7 mouse cellular contexts compared by ENCODE assay signal in the genomic region with DNA sequence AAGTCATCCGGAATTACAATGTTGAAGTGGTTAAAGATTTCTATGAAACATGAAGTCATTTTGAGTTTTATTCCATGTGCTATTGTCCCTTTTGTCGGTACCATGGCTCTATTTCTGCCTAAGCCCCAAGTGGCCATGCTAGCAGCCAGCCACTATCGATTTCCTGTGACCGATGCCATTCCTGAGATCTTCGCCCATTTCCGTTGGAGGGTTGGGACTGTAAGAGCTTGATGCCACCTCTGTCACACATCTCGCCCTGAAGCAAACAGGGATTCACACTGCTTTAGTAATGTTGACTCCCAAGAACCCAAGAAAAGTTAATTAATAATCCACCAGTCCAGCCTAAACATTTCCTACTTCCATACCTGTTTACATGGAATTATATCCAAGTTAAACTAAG. TPM values are rescaled to one million over a fixed set of nuclear protein-coding genes. Genes with fewer than 3 reads are reported as not detected.
DNase-seq lines count a peak whose midpoint lies in the region; ATAC-seq and TF ChIP-seq lines count a peak whose summit lies in the region.

No protein-coding gene starts in this region.

- H3K9ac ChIP-seq in intestine, postnatal 0 days (ENCODE audit: low read depth, low read length): no peak overlapping the region
- 0 out of 2 replicates have a peak overlapping the region, but pooled peaks have one; percentile 26 for H3K9ac ChIP-seq in neural tube, embryonic 15.5 days (replicated peaks)

- no peak for DNase-seq in left cerebral cortex, adult 2 months (ENCODE audit: extremely low spot score in 1 of 2, low spot score in 2 of 2)
- no peak for DNase-seq in left cerebral cortex, postnatal 14 days (ENCODE audit: low spot score in 2 of 2)
- no peak for DNase-seq in embryonic facial prominence, embryonic 10.5 days (ENCODE audit: low spot score)
- no peak for DNase-seq in thymus, postnatal 0 days (ENCODE audit: low spot score)
- no peak for DNase-seq in right cerebral cortex, adult 18-20 months

- H3K27ac ChIP-seq in left cerebral cortex, adult 2 months: no peak overlapping the region
- H3K27ac ChIP-seq in embryonic facial prominence, embryonic 10.5 days (replicated peaks): no peak overlapping the region
- H3K27ac ChIP-seq in intestine, postnatal 0 days (ENCODE audit: low read depth, low read length): no peak overlapping the region
- no peak overlapping the region for H3K27ac ChIP-seq in neural tube, embryonic 15.5 days (replicated peaks)

- WGBS in embryonic facial prominence, embryonic 10.5 days: 85% methylated on average over 7 of the region's 7 CpGs
- 47% methylated on average over 7 of the region's 7 CpGs for WGBS in intestine, postnatal 0 days
- 74% methylated on average over 7 of the region's 7 CpGs for WGBS in neural tube, embryonic 15.5 days

- intact Hi-C loops in left cerebral cortex, adult 2 months (cut with DNase I): loop anchor here (5.0 kb wide), 1 partner anchor 35 kb away; a partner anchor contains a TSS
- intact Hi-C loops in left cerebral cortex, postnatal 14 days (cut with DNase I): no loop called here

- H3K4me3 ChIP-seq in left cerebral cortex, adult 2 months: peak overlapping the region; percentile 88
- peak overlapping the region; percentile 78 for H3K4me3 ChIP-seq in embryonic facial prominence, embryonic 10.5 days
- H3K4me3 ChIP-seq in intestine, postnatal 0 days (ENCODE audit: low read depth, low read length): peak overlapping the region; percentile 91
- peak overlapping the region; percentile 15 for H3K4me3 ChIP-seq in neural tube, embryonic 15.5 days (replicated peaks)

- no peaks in the 10 kb centered on the region for H3K9me3 ChIP-seq in embryonic facial prominence, embryonic 10.5 days
- H3K9me3 ChIP-seq in intestine, postnatal 0 days (ENCODE audit: control insufficient read depth): no peaks in the 10 kb centered on the region
- H3K9me3 ChIP-seq in neural tube, embryonic 15.5 days (replicated peaks): no peaks in the 10 kb centered on the region

- TF ChIP-seq CTCF in left cerebral cortex, adult 2 months (IDR thresholded peaks at IDR 0.05): no peak
- no peak for TF ChIP-seq CTCF in intestine, postnatal 0 days (IDR thresholded peaks at IDR 0.05; ENCODE audit: low read depth)

- peaks cover 64% of the 10 kb centered on the region for H3K36me3 ChIP-seq in embryonic facial prominence, embryonic 10.5 days (replicated peaks)
- H3K36me3 ChIP-seq in intestine, postnatal 0 days (ENCODE audit: control insufficient read depth, insufficient read depth): peaks cover 32% of the 10 kb centered on the region
- peaks cover 23% of the 10 kb centered on the region for H3K36me3 ChIP-seq in neural tube, embryonic 15.5 days

- H3K27me3 ChIP-seq in embryonic facial prominence, embryonic 10.5 days (replicated peaks; ENCODE audit: low read depth, poor library complexity, severe bottlenecking): no peaks in the 10 kb centered on the region
- H3K27me3 ChIP-seq in intestine, postnatal 0 days (replicated peaks; ENCODE audit: control insufficient read depth, insufficient read depth, low read length): no peaks in the 10 kb centered on the region
- no peaks in the 10 kb centered on the region for H3K27me3 ChIP-seq in neural tube, embryonic 15.5 days (replicated peaks)

- peaks cover 27% of the 10 kb centered on the region for H3K4me1 ChIP-seq in embryonic facial prominence, embryonic 10.5 days
- H3K4me1 ChIP-seq in intestine, postnatal 0 days (replicated peaks; ENCODE audit: control insufficient read depth, insufficient read depth, low read length): peaks cover 3% of the 10 kb centered on the region; the same call in 1 of the 2 replicates
- H3K4me1 ChIP-seq in neural tube, embryonic 15.5 days: peaks cover 31% of the 10 kb centered on the region

- H3K4me2 ChIP-seq in intestine, postnatal 0 days (replicated peaks; ENCODE audit: low read depth): peak overlapping the region; percentile 68
- H3K4me2 ChIP-seq in neural tube, embryonic 15.5 days: peak overlapping the region; percentile 57

- ATAC-seq in intestine, postnatal 0 days: no peak
- ATAC-seq in neural tube, embryonic 15.5 days (ENCODE audit: low FRiP score): no peak

RNA-seq across cellular contexts. Expression of a gene that starts 2.4 kb away (rescaled TPM):
- 100 to 1,000 TPM; 286 to 301 TPM for total RNA-seq in left cerebral cortex, adult 2 months (2021)
- total RNA-seq in left cerebral cortex, postnatal 14 days (2021): 100 to 1,000 TPM; 259 to 277 TPM
- polyA plus RNA-seq in embryonic facial prominence, embryonic 10.5 days (2016; fragmentation: Nextera tagmentation; extraction: Ambion mirVana): 557 and 577 TPM in 2 replicates
- 326 and 348 TPM in 2 replicates for polyA plus RNA-seq in intestine, postnatal 0 days (2015; fragmentation: Nextera tagmentation; extraction: Ambion mirVana)
- 420 and 462 TPM in 2 replicates for polyA plus RNA-seq in neural tube, embryonic 15.5 days (2015; fragmentation: Nextera tagmentation; extraction: Ambion mirVana)
- polyA plus RNA-seq in thymus, postnatal 0 days (2015; fragmentation: Nextera tagmentation; extraction: Ambion mirVana): 783 and 898 TPM in 2 replicates

RNA-seq across cellular contexts. Expression of a gene that starts 18.6 kb away (rescaled TPM):
- 10 to 100 TPM; 82.7 to 85.6 TPM for total RNA-seq in left cerebral cortex, adult 2 months (2021)
- total RNA-seq in left cerebral cortex, postnatal 14 days (2021): 10 to 100 TPM; 50.7 to 65.0 TPM
- 70.3 and 74.5 TPM in 2 replicates for polyA plus RNA-seq in embryonic facial prominence, embryonic 10.5 days (2016; fragmentation: Nextera tagmentation; extraction: Ambion mirVana)
- 20.9 and 24.2 TPM in 2 replicates for polyA plus RNA-seq in intestine, postnatal 0 days (2015; fragmentation: Nextera tagmentation; extraction: Ambion mirVana)
- polyA plus RNA-seq in neural tube, embryonic 15.5 days (2015; fragmentation: Nextera tagmentation; extraction: Ambion mirVana): 122 and 130 TPM in 2 replicates
- polyA plus RNA-seq in thymus, postnatal 0 days (2015; fragmentation: Nextera tagmentation; extraction: Ambion mirVana): 56.7 and 62.7 TPM in 2 replicates

RNA-seq across cellular contexts. Expression of a gene that starts 33.7 kb away (rescaled TPM):
- 10 to 100 TPM; 36.3 to 42.0 TPM for total RNA-seq in left cerebral cortex, adult 2 months (2021)
- total RNA-seq in left cerebral cortex, postnatal 14 days (2021): 10 to 100 TPM; 35.3 to 37.1 TPM
- polyA plus RNA-seq in embryonic facial prominence, embryonic 10.5 days (2016; fragmentation: Nextera tagmentation; extraction: Ambion mirVana): 37.7 and 42.1 TPM in 2 replicates
- 41.1 and 44.8 TPM in 2 replicates for polyA plus RNA-seq in intestine, postnatal 0 days (2015; fragmentation: Nextera tagmentation; extraction: Ambion mirVana)
- 29.6 and 40.3 TPM in 2 replicates for polyA plus RNA-seq in neural tube, embryonic 15.5 days (2015; fragmentation: Nextera tagmentation; extraction: Ambion mirVana)
- polyA plus RNA-seq in thymus, postnatal 0 days (2015; fragmentation: Nextera tagmentation; extraction: Ambion mirVana): 51.4 and 51.5 TPM in 2 replicates

RNA-seq across cellular contexts. Expression of a gene that starts 33.8 kb away (rescaled TPM):
- 100 to 1,000 TPM; 142 to 153 TPM for total RNA-seq in left cerebral cortex, adult 2 months (2021)
- 100 to 1,000 TPM; 183 to 205 TPM for total RNA-seq in left cerebral cortex, postnatal 14 days (2021)
- 396 and 400 TPM in 2 replicates for polyA plus RNA-seq in embryonic facial prominence, embryonic 10.5 days (2016; fragmentation: Nextera tagmentation; extraction: Ambion mirVana)
- polyA plus RNA-seq in intestine, postnatal 0 days (2015; fragmentation: Nextera tagmentation; extraction: Ambion mirVana): 424 and 433 TPM in 2 replicates
- 444 and 463 TPM in 2 replicates for polyA plus RNA-seq in neural tube, embryonic 15.5 days (2015; fragmentation: Nextera tagmentation; extraction: Ambion mirVana)
- 490 and 536 TPM in 2 replicates for polyA plus RNA-seq in thymus, postnatal 0 days (2015; fragmentation: Nextera tagmentation; extraction: Ambion mirVana)

RNA-seq across cellular contexts. Expression of a gene that starts 50.8 kb away (rescaled TPM):
- total RNA-seq in left cerebral cortex, adult 2 months (2021): 10 to 100 TPM; 17.5 to 17.7 TPM
- 10 to 100 TPM; 19.6 to 26.7 TPM for total RNA-seq in left cerebral cortex, postnatal 14 days (2021)
- polyA plus RNA-seq in embryonic facial prominence, embryonic 10.5 days (2016; fragmentation: Nextera tagmentation; extraction: Ambion mirVana): 23.3 and 35.7 TPM in 2 replicates
- 1.5 TPM in 2 replicates for polyA plus RNA-seq in intestine, postnatal 0 days (2015; fragmentation: Nextera tagmentation; extraction: Ambion mirVana)
- 11.0 and 12.1 TPM in 2 replicates for polyA plus RNA-seq in neural tube, embryonic 15.5 days (2015; fragmentation: Nextera tagmentation; extraction: Ambion mirVana)
- 13.8 and 14.9 TPM in 2 replicates for polyA plus RNA-seq in thymus, postnatal 0 days (2015; fragmentation: Nextera tagmentation; extraction: Ambion mirVana)

Comparison
In these comparisons a context has a peak if more than half of its experiments do, and no peak if none do; other contexts are left out.
1. H3K4me3 ChIP-seq: peak in every context shown above with its lines; median percentile 91 in intestine, postnatal 0 days; 88 in left cerebral cortex, adult 2 months; 78 in embryonic facial prominence, embryonic 10.5 days; 15 in neural tube, embryonic 15.5 days.